Mouse (Mus musculus) kidney, postnatal 0 days (tissue): Measurements from ENCODE around the gene Tle3. TPM values are rescaled to one million over a fixed set of nuclear protein-coding genes. Genes with fewer than 3 reads are reported as not detected.

Experiments used
- ATAC-seq: fragments of 200-750 bp; cut with Nextera tagmentation; replicated peaks from 2 replicates; pipeline ENCODE4 v1.8.0; 2017; ENCODE audit warnings: low read depth, moderate number of reproducible peaks, moderate TSS enrichment, moderate library complexity; ENCODE audit not compliant: low FRiP score
- DNase-seq: peaks from one replicate; pipeline ENCODE4 v3.0.0-alpha.2; 2016; ENCODE audit warnings: low spot score
- H3K27ac ChIP-seq: fragments of 300-500 bp; sonication (generic); 2 replicates; pipeline ENCODE4 v1.5.1; 2014; ENCODE audit warnings: mild to moderate bottlenecking
- H3K27me3 ChIP-seq: fragments of 300-500 bp; sonication (generic); 2 replicates; pipeline ENCODE4 v1.6.1; 2014; ENCODE audit warnings: low read length, mixed read lengths; ENCODE audit not compliant: insufficient read depth
- H3K36me3 ChIP-seq: fragments of 300-500 bp; sonication (generic); 2 replicates; pipeline ENCODE4 v1.6.1; 2014; ENCODE audit warnings: low read length, mixed read lengths; ENCODE audit not compliant: insufficient read depth
- H3K4me1 ChIP-seq: fragments of 300-500 bp; sonication (generic); replicated peaks from 2 replicates; pipeline ENCODE4 v1.6.1; 2014; ENCODE audit warnings: antibody characterized with exemption, low read length, mixed read lengths; ENCODE audit not compliant: insufficient read depth
- H3K4me2 ChIP-seq: fragments of 300-500 bp; sonication (generic); 2 replicates; pipeline ENCODE4 v1.6.1; 2014; ENCODE audit warnings: mild to moderate bottlenecking, low read length, moderate library complexity, mixed read lengths
- H3K4me3 ChIP-seq: fragments of 300-500 bp; sonication (generic); replicated peaks from 2 replicates; pipeline ENCODE4 v1.5.1; 2014; ENCODE audit warnings: low read depth, low read length
- H3K9ac ChIP-seq: fragments of 300-500 bp; sonication (generic); 2 replicates; pipeline ENCODE4 v1.6.1; 2014; ENCODE audit warnings: low read depth, low read length
- H3K9me3 ChIP-seq: fragments of 300-500 bp; sonication (generic); replicated peaks from 2 replicates; pipeline ENCODE4 v1.6.1; 2016; ENCODE audit warnings: low read length, inconsistent platforms, mixed read lengths
- CTCF ChIP-seq: IDR thresholded peaks from 2 replicates; pipeline ENCODE4 v1.5.1; 2016; ENCODE audit warnings: antibody characterized with exemption, low read depth, mild to moderate bottlenecking, moderate library complexity
- WGBS: fragments of 180-500 bp; shearing (Covaris S2); extraction: QIAGEN DNeasy Blood & Tissue Kit; methylation state at CpG from one replicate; pipeline ENCODE4 v1.1.7; 2014; 5-methylcytosine and 5-hydroxymethylcytosine counted together
- polyA plus RNA-seq: library from polyadenylated mRNA; unstranded; fragments of >200 nt; fragmentation: Nextera tagmentation; extraction: Ambion mirVana; gene quantifications from 2 replicates; pipeline ENCODE4 v1.2.1, GENCODE M21; 2015

The Tle3 gene
- polyA plus RNA-seq, 1 experiment from 2014 or later: 22.0 TPM

GRCm38 (mm10) chr9:61436761-61437160, 64.6 kb downstream of the Tle3 start:
- 94% methylated on average over 6 of the region's 6 CpGs for WGBS
- H3K36me3 ChIP-seq: no peaks in the 10 kb centered on the region
- H3K4me1 ChIP-seq: no peaks in the 10 kb centered on the region
- H3K27ac ChIP-seq: no peak overlapping the region
- no peak overlapping the region for H3K4me2 ChIP-seq
- no peaks in the 10 kb centered on the region for H3K9me3 ChIP-seq
- H3K9ac ChIP-seq: no peak overlapping the region
- H3K4me3 ChIP-seq: no peak overlapping the region
- H3K27me3 ChIP-seq: no peaks in the 10 kb centered on the region
- DNase-seq (no peak), ATAC-seq (no peak)
- TF ChIP-seq CTCF: no peak

DNA sequence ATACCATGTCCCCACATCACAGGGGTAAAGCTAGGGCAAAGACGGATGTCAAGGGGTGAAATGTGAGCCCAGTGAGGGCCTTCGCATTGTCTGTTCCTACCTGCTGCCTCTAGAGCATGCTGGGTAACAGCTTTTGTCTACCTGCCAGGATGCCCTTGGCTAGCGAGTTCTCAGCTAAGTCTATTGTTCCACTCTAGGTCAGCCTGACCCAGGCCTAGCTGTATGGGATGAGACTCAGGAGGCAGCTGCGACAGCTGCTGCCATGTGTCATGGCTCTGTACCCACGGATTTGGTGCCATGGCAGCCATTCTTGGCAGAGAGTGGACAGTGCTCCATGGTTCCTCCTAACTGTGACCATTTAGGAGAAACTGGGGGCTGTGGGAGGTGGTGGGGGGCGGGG, 66.9 kb downstream of the Tle3 start:
- DNase-seq (no peak), ATAC-seq (no peak)
- Histone ChIP-seq H3K4me3 (no peak overlapping the region), H3K27ac (no peak overlapping the region), H3K9ac (no peak overlapping the region), H3K4me2 (no peak overlapping the region), H3K4me1 (0 out of 2 replicates have a peak, but pooled peaks cover 4% of the 10 kb centered on the region), H3K27me3 (no peaks in the 10 kb centered on the region), H3K36me3 (no peaks in the 10 kb centered on the region), H3K9me3 (no peaks in the 10 kb centered on the region)
- WGBS: 77% methylated on average over 6 of the region's 6 CpGs
- TF ChIP-seq CTCF: no peak

GRCm38 (mm10) chr9:61439979-61440378, 67.8 kb downstream of the Tle3 start:
- no peak for ATAC-seq
- H3K9ac ChIP-seq: no peak overlapping the region
- 79% methylated on average over 2 of the region's 2 CpGs for WGBS
- H3K4me1 ChIP-seq: 0 out of 2 replicates have a peak, but pooled peaks cover 4% of the 10 kb centered on the region
- no peak for DNase-seq
- H3K9me3 ChIP-seq: no peaks in the 10 kb centered on the region
- H3K27ac ChIP-seq: no peak overlapping the region
- H3K27me3 ChIP-seq: no peaks in the 10 kb centered on the region
- no peak for TF ChIP-seq CTCF
- H3K4me3 ChIP-seq: no peak overlapping the region
- H3K36me3 ChIP-seq: no peaks in the 10 kb centered on the region
- no peak overlapping the region for H3K4me2 ChIP-seq

DNA sequence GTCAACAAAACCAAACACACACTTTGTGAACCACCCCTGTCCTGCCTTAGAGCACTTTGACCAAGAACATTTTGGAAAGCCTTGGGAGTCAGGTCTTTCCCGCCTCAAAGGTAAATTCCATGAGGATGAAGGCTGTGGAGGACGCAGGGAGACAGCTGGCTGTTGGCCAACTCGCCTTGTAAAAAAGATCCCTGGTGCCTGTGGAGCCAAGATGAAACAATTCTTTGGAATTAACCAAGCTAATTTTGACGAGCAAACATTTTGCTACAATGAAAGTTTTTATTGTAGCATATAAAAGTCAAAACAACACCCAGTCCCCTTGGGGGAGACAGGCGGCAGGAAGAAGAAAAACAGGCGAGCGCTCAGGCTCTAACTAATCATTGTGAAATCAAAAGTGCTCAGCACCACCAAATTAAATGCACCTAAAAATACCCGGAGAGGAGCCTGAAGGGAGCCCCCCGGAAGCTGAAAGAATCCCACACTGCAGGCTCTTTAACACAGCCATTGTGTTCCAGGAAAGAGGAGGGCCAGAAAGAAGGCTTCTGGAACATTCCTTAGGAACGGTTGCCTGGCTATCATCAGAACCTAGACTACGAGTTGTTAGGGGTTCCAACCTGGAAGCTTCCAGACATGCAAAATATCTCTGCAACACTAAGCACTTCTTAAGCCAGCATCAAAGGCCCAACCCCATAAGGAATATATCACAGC, 69.2 kb downstream of the Tle3 start:
- 40% methylated on average over 11 of the region's 11 CpGs for WGBS
- Histone ChIP-seq H3K27me3 (no peaks in the 10 kb centered on the region), H3K9me3 (no peaks in the 10 kb centered on the region), H3K27ac (no peak overlapping the region), H3K4me1 (0 out of 2 replicates have a peak, but pooled peaks cover 4% of the 10 kb centered on the region), H3K36me3 (no peaks in the 10 kb centered on the region), H3K9ac (no peak overlapping the region), H3K4me2 (no peak overlapping the region), H3K4me3 (no peak overlapping the region)
- no peak for ATAC-seq
- no peak for TF ChIP-seq CTCF
- DNase-seq: peak; percentile 37

GRCm38 (mm10) chr9:61442951-61443630, 70.9 kb downstream of the Tle3 start:
- Histone ChIP-seq H3K27me3 (no peaks in the 10 kb centered on the region), H3K36me3 (no peaks in the 10 kb centered on the region), H3K4me2 (no peak overlapping the region), H3K4me1 (0 out of 2 replicates have a peak, but pooled peaks cover 4% of the 10 kb centered on the region), H3K4me3 (no peak overlapping the region), H3K27ac (no peak overlapping the region), H3K9ac (no peak overlapping the region), H3K9me3 (no peaks in the 10 kb centered on the region)
- ATAC-seq: 0 out of 2 replicates have a peak, but pooled peaks have one; percentile 8
- DNase-seq: peak; percentile 77
- no peak for TF ChIP-seq CTCF
- WGBS: 31% methylated on average over 5 of the region's 5 CpGs

GRCm38 (mm10) chr9:61445151-61445550, 73.0 kb downstream of the Tle3 start:
- no peak overlapping the region for H3K9ac ChIP-seq
- DNase-seq: no peak
- ATAC-seq: no peak
- no peak overlapping the region for H3K4me3 ChIP-seq
- no peak for TF ChIP-seq CTCF
- no peak overlapping the region for H3K4me2 ChIP-seq
- no peaks in the 10 kb centered on the region for H3K36me3 ChIP-seq
- no peak overlapping the region for H3K27ac ChIP-seq
- WGBS: 94% methylated on average over 2 of the region's 2 CpGs
- H3K4me1 ChIP-seq: peaks cover 4% of the 10 kb centered on the region; the same call in 1 of the 2 replicates
- no peaks in the 10 kb centered on the region for H3K27me3 ChIP-seq
- no peaks in the 10 kb centered on the region for H3K9me3 ChIP-seq
